Mouse (Mus musculus) bone marrow macrophage, adult 2 months (primary cell): ENCODE measurements at regions not wholly inside any gene's neighbourhood (a gene's known extent, or its start where the extent isn't known, plus 50 kb on each side); places are given as distances from the start of the nearest gene placed in this dataset.

Source experiments
- CTCF ChIP-seq: IDR thresholded peaks from 2 replicates; pipeline ENCODE4 v1.5.1; 2012; ENCODE audit warnings: low read depth, mild to moderate bottlenecking, low read length, moderate library complexity
- POLR2A ChIP-seq: IDR thresholded peaks from 2 replicates; pipeline ENCODE4 v1.6.1; 2012; ENCODE audit warnings: mild to moderate bottlenecking, low read depth, low read length, borderline replicate concordance

DNA sequence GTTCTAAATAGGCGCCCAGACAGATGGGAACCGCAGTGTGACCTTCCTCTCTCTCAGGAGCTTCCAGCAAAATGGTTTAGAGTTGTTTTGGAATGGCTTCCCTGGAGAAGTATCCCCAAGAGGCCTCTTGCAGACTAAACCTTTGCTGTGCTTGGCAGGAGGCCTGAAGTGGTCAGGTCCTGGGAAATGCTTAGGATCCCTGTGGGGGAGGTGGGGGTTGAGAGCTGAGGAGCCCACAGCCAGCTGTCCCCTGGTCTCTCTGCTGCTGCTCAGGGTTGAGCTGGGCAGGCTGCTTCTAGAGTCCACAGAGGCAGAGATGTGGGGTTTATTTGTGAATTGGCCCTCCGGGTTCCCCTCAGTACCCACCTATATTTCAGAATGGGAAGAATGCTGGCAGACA, 331.3 kb downstream of the Gm826 start:
- TF ChIP-seq CTCF = no peak
- TF ChIP-seq POLR2A = no peak
